Mouse (Mus musculus): ENCODE data around the gene Dennd2c.
"Not testable (repeated sequence)": the region's sequence is repeated elsewhere in the genome, so short reads cannot be mapped to it uniquely, and the experiment has no call there.

The Dennd2c gene

GRCm38 (mm10) chr3:103214593-103215285, 112.3 kb downstream of the Dennd2c start:
- no peak for DNase-seq (ENCODE audit: low read depth, low spot score)

- not testable (repeated sequence) for DNase-seq (ENCODE audit: low read depth, low spot score)
Measured at GRCm38 (mm10) chr3:103215399-103215798, 113.0 kb downstream of the Dennd2c start.

All from retina, postnatal 7 days (tissue).